Mouse (Mus musculus): Measurements from ENCODE around the gene Ntng1.

Ntng1 gene

DNA sequence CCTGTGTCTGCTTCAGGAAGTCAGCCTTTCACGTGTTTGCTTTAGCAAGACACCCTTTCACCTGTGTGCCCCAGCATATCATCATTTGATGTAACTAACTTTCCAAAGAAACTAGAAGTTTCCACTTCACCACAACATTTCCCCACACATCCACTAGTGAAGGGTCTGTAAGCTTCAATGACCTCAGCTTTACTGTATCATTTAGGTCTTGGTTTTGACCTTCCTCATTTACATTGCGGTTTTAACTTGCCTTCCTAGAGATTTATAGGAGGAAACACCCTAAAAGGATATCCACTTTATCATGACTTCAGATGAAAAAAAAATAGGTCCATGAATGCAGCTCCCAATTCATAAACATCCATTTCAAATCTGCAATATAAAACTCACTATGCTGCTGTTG, 89.7 kb downstream of the Ntng1 start:
- no peak for DNase-seq

DNA sequence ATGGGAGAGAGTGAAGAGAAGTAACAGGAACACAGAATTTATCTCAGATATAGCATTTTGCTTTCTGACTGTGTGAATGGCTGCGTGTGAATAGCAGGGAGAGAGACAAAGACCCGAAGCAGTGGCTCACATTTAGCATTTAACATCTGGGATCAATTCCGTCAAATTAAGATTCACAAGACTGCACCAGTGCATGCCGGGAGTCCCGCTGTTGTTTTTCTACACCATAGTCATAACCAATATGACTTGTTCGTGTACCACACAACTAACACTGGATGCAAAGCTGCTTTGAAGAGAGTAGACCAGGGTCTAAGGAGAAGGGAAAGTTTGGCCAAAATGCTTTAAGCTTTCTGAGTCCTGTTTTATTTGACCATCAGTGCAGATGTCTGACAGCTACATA, 95.7 kb downstream of the Ntng1 start:
- no peak for DNase-seq

DNA sequence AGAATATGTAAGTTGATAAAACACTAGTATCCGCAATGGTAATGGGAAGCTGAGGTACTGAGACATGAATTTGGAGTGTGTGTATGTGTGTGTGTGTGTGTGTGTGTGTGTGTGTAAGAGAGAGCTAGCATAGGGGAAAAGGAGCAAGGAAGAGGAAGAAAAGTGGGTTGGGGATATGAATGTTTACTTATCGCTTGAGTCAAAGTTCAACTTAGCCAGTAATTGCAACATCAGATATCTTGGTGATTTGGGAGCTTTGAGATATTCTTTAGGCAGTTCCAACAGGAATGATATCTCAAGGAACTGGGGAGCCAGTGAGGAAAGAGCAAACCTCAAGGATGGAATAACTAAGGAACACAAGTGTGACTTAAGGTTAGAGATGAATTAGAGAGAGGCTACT, 97.1 kb downstream of the Ntng1 start:
- no peak for DNase-seq

DNA sequence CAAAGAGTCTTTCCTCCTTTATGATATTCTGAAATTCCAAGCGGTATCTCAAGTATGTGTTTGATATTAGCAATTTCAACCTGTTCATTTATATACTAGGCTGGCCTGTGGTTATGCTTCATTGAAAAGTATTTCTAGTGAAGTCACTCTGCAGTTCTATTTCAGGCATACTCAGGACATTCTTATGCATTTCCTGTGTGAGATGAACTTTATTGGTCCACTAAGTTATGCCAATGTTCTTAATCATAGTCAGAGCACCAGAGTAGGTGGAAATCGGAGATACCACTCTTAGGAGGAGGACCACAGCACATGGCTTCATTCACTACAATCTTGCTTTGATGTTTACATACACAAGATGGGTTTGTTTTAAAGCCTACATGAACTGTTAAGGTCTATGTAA, 99.6 kb downstream of the Ntng1 start:
- no peak for DNase-seq

DNA sequence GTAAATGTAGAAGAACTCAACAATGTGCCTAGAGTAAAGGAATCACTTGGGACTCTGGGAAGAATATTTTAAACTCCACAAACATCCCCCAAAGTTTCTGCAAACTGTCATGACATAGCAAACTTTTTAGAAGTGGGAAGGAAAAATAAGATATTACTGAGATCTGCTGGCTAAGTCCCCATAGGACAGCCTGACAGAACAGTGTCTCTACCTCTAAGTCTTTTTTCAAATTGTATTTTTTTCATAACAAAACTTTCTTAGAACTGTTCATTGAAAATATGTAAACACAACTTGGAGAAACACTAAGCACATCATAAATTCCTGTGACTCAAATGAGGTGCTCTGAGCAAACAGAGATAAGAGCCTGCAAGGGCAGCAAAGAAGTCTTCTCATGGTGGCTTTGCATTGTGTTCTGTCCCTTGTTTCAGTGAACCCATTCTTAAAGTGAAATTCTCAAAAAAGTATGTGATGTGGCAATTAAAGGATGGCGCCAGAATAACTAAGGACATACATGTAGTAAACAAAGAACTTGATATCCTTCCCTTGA, 100.1 kb downstream of the Ntng1 start:
- DNase-seq: no peak

DNA sequence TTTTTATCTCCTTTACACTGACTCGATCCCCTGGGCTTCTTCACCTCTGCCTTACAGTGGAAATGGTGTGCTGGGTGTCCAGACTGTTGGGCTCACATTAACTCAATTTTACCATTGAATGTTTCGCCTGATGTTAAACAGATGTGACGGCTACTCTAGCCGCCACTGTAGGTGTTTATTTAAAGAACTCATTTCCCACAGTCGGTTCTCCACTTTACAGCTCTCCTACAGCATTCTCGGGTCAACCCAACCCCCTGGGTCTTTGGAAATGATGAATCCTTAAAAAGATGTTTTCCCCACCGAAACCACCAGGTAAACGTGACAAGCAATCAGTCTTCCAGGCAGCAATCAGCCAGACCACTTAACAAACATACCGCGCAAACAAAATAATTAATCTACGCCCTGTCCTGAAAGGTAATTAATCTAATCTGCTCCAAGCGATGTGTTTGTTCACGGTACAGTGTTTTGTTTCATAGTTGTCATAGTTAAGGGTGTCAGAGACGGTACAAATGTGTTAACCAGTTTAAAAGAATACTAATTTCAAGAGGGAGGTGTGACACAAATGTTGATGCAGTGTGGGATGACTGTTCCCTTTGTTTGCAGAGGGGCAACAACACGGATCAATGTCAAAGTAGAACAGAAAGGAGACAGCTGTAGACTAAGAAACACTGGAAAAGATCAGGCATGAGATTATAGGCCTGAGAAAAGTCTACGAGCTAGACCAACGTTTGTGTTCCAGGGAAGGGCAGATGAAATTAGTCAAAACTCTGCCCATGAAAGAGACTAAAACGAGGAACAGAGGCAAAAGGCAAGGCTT, 120.8 kb downstream of the Ntng1 start:
- DNase-seq: no peak

DNA sequence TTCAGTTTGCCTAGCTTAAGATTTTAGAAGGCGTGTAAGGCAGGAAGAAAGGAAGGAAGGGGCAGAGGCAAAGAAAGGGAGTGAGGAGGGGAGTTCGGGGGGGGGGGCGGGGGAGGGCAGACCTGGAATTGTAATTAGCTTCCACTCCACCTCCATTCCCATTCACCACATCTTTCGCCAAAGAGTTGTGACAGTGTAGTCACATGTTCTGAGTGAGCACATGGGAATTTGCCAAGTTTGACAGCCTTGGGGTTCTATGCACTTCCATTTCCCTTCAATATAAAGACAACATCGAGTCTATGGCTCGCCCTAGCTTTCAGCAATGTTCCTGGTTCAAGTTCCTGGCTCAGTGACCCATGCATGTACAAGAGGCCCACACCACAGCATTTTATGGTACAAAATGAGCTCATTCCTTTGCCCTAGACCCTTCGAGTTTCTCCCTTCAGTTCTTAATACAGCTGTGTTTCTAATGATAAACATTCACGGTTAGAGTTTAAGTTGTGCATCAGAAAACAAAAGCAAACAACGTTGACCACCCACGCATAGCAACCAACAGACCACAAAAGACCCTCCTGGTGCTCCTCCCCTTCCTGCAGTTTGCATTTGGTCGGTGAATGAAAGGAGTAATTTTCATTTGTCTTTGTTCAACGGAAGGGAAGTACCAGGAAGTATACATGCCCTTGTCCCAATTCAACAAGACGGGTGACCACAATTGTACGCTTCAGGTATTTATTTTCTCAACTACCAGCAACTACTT, 132.8 kb downstream of the Ntng1 start:
- DNase-seq: no peak

DNA sequence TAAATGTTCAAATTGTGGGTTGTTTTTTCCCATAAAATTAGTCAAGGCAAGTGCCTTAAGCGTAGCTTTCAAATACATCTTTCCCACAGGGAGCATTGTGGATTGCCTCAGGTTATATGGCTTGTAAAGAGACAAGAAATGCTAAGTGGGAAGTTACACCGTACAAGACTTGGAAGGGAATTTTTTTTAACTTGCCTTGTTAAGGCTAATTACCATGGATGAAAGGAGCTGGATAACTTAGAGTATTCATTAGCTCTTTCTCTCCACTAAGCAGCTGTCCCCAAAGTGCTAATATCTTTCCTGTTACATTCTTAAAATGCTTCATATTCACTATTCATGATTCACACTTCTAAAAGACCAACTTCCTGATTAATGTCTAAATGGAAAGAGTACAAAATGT, 133.4 kb downstream of the Ntng1 start:
- no peak for DNase-seq

DNA sequence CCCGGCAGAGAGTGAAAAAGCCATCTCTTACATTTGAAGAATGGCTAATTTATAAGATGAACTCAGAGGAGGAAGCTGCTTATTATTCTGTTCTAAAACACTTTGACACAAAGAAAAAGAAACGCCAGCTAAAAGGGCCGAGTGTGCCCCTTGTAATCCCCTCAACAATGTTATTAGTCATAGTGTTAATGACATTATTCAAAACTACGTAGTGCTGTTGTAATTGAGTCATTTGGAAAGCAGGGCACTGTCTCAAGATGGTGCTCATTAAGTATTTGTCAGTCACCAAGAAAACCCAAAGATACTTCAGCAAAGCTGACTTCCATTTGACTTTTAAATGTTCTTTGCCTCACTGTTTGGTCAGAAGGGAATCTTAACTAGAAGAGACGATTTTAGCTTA, 143.5 kb downstream of the Ntng1 start:
- no peak for DNase-seq

DNA sequence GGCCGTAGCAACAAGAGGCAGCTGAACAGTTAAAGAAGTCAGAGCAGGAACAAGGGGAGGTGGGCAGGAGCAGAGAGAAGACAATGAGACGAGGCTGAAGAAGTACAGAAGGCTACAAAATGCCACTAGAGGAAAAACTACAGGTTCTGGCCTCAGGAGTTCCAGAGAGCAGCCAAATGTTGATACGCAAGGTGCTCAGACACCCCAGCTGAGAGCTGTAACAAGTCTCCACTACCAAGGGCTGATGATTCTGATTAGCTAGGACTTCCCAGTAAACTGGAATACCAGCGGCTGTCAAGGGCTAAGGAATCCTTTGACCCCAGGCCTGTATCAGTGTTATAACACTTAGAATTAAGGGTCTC, 148.2 kb downstream of the Ntng1 start:
- DNase-seq: no peak

DNA sequence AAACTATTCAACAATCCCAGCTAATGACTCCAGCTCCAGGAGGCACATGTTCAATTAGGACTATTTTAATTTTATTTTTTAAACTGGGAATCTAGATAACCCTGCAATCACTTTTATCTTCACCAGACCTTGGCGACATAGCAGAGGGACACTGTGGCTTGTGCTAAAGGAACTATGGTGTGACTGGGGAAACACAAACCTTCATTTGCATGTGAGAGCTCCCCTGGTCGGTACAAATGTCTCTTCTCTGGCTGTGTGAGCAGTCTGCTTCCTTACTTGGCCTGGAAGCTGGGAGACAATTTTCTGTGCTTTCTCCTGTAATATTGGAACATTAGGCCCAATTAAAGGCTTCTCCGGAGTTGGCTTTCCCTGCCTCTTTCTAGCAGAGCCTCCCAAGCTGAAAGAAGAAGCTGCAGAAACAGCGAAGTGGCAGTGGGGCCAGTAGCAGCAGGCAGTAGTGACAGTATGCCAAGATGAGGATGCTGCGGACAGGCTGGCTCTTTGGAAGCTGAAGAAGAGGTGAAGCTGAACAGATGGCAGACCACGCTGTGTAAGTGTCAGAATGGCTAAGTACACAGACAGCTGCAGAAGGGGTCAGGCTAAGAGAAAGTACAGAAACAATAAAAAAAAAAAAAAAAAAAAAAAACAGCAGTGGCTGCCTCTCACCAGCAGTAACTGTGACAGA, 148.7 kb downstream of the Ntng1 start:
- DNase-seq: no peak

DNA sequence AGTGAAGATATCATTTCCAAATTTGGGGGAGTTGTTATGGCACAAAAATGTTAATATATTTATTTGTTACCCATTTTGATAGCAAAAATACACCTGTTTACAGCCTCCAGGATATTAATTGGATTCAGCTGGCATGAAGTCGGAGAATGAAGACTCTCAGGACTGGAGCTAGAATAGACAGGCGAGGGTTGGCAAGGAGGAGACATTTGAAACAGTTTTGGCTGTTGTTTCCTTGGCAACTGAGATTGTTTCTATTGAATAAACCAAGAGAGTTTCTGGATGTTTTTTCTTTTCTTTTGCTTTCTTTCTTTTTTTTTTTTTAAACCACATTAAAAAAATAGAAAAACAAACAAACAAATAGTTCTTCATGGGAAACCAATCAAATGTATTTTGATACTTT, 159.7 kb downstream of the Ntng1 start:
- DNase-seq: peak; percentile 6

DNA sequence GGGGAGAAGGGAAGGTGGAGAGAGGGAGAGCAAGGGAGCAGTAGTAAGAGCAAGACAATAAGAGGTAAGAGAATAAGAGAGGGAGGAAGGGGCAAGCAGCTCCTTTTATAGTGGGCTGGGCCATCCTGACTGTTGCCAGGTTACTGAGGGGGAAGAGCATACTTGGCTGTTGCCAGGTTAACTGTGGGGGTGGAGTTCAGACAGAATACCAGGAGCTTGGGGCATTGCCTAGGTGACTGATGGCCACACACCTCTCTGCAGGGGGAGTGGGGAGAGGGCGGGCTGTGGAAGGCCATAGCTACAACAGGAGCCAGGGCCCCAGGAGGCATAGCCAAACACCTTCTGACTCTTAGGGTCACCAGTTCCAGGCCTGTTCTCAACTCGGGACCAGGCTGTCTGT, 166.2 kb downstream of the Ntng1 start:
- DNase-seq: no peak

DNA sequence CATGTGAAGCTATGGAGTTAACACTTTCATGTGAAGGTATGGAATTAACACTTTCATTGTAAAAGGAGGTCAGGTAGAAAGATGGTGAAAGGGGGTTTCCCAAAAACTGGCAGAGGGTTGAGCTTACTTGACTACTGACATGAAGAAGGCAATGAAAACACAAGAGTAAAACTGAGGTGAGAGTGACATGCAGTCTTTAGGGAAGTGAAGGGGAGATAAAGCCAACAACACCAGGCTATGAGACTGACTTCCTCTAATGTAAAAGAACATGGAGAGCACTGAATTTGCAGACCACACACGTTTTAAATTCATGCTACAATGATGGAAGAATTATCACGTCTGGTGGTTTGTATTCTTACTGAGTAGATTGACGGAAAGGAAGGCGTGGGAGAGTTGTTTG, 168.7 kb downstream of the Ntng1 start:
- DNase-seq: no peak

DNA sequence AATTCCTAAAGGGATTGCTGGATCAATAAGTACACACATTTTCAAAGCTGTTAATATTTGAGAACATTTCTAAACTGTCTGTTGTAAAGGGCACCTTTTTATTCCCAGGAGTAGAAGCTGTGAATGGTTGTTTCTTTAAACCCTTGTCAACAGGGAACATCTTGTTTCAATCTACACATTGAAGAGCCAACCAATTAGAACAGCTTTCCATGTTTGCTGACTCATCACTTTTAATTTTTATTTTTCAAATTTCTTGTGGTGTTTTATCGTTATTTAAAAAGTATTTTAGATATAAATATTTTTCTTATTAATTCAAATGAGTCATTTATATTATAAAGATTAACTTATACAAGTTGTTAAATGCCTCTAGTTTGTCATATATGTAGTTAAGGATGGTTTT, 172.3 kb downstream of the Ntng1 start:
- no peak for DNase-seq

DNA sequence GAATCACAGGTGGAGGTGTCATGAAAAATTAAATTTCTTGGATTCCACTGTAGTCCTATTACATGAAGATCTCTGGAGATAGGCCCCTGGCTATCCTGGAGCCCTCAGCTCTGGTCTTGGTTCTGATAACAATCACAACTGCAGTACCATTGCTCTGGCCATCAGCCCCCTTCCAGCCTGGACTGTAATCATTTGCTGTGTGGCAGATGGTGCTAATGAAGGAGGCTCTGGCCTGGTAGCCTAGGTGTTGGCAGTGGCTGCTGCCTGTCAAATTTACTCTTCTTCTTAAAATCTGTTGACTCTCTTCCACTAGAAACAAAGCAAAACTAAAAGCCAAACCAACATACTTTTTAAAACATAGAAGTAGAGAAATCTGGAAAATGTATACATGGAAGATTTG, 173.6 kb downstream of the Ntng1 start:
- DNase-seq: no peak

DNA sequence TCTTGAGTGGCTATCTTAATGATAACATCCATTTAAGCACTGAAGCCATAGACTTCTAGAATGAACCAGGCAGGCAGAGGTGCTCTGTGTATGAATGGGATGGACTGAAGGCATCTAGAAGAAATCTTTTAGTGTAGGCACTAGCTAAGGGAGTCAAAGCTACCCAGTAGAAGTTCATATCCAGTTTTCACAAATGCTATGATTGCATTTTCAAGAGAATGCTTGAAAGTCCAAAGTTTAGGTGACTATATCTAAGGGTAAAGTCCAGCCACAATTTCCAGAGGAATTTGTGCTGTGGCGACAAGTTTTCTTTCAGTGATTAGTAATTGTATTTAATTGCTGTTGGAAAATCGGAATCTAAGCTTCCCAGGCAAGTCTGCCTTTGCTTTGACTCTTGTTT, 181.2 kb downstream of the Ntng1 start:
- no peak for DNase-seq

DNA sequence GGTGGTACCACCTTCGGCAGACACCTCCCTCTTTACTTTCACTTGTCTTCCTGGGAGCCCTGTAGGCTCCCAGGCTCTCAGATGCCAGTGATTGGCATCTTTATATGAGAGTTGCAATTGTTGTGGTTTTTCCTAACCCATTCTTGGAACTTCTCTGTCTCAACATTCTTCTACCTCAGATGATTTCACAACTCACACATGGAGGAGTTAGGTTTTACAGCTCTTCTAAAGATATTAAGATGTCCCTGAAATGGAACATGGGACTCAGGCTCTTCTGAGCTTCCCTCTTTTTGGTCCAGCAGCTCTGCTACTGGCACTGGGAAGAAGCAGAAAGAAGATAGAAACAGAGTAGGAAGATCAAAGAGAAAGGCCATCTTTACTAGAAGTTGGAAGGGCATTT, 200.9 kb downstream of the Ntng1 start:
- no peak for DNase-seq

DNA sequence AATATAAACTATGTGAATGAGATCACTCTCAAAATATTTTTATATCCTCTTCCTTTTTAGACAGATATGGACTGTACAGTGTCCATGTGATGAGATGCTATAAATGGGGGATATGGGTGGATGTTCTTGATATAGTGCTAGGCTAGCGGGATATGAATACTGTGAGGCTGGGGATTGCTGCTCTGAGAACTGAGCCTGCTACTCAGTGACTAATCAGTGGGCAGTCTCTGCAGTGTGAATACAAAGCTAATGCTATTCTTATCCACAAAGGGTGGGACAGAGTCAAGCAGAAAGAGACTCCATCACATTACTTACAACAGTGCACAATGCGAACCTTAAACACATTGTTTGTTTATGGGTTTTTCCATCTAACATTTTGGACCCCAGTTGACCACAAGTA, 206.2 kb downstream of the Ntng1 start:
- DNase-seq: no peak

DNA sequence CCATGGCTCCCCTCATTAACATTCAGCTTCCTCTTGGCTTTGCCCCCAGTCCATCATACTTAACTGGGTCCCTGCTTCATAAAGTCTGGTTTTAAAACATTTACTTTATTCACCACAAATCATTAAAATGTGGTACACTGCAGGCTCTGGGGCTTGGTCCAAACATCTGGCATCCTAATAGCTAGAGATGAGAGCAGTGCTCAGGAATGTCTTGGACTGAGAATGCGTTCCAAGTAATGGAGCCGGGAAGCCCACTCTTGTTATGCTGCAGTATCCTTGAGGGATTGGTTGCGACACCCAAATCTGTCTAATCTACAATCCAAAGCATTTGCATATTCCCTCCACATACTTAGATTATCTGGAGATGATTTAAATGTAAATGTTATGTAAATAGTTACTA, 207.5 kb downstream of the Ntng1 start:
- peak; percentile 1 for DNase-seq

DNA sequence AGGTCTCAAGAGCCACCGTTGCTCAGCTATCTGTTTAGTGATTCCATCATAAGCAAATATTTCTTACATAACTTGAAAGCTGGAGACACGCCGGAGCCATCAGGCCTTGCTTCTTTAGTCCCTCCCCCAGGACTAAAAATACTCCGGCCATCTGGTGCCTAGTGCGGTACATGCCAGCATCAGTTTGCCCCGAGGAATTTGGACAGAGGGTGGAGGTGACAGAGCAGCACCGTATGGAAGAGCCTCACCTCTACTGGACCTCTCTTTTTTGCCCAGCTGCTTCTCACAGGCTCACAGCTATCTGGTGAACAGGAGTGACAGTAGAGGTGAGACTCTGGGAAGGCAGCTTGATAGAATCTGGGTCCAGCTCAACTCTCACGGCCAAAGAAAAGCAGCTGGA, 211.6 kb downstream of the Ntng1 start:
- peak; percentile 13 for DNase-seq

DNA sequence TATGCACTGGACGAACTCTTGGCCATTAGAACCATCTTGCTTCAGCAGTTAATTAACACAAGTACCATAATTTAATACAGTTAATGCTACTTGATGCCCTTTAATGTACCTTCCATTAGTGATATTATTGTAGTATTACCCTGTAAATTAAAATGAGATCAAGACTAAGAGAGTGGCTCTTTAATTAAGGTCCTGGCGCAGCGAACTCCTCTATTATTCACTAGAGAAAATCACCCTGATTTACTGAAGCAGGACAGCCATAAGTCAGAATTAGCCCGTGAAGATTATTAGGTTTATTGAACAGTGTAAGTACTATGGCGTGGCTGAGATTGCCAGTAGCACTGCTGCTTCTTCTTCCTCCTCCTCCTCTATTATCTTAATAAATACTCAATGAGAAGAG, 212.8 kb downstream of the Ntng1 start:
- no peak for DNase-seq

DNA sequence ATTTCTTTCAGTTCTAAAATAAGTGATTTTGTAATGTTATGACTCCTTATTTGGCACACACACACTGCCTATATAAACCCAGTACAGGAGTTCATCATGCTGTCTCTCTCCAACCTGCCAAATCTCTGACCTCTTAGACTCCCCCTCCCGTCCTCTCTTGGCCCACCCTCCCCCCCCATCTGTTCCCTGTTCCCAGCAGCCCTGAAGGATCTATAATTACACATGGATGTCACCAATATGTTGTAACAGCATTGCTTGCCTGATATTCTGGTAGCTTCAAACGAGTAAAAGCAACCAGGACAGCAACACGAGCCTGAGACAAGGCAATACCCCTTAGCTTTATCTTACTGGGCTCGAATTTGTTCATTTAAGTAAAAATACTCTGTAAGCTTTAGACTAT, 220.0 kb downstream of the Ntng1 start:
- DNase-seq: no peak

DNA sequence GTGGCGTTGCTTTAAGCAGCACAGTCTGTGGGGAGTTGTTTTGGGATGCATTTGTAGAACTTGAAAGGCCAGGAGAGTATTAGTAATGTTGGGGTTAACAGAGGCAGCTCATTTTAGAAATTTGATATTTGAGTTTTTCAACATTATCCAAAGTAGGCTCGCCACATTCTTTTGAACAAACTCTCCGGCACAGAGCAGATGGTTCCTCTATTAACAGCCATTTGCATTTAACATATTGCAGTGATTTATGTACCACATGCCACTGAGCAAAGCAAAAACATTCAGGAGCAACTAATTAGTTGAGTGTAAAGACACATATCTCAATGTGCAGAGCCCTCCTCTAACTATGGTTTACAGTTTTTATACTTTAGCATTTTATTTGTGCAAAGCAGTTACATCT, 224.8 kb downstream of the Ntng1 start:
- no peak for DNase-seq

Data from lung, postnatal 36 days (tissue).